Mouse (Mus musculus) midbrain, embryonic 12.5 days (tissue): ENCODE measurements around the gene Cdk15. TPM values are rescaled to one million over a fixed set of nuclear protein-coding genes. Genes with fewer than 3 reads are reported as not detected.

ENCODE experiments used
- ATAC-seq: fragments of 200-750 bp; cut with Nextera tagmentation; 2 replicates; pipeline ENCODE4 v1.8.0; 2017; ENCODE audit warnings: low read depth, moderate TSS enrichment, moderate library complexity; ENCODE audit not compliant: low FRiP score
- H3K27ac ChIP-seq: fragments of 300-500 bp; sonication (generic); replicated peaks from 2 replicates; pipeline ENCODE4 v1.5.1; 2016; ENCODE audit warnings: mild to moderate bottlenecking
- H3K27me3 ChIP-seq: fragments of 300-500 bp; sonication (generic); 2 replicates; pipeline ENCODE4 v1.6.1; 2016; ENCODE audit warnings: mild to moderate bottlenecking
- H3K36me3 ChIP-seq: fragments of 300-500 bp; sonication (generic); 2 replicates; pipeline ENCODE4 v1.6.1; 2016
- H3K4me1 ChIP-seq: fragments of 300-500 bp; sonication (generic); 2 replicates; pipeline ENCODE4 v1.6.1; 2016
- H3K4me2 ChIP-seq: fragments of 300-500 bp; sonication (generic); replicated peaks from 2 replicates; pipeline ENCODE4 v1.6.1; 2016; ENCODE audit warnings: mild to moderate bottlenecking, moderate library complexity
- H3K4me3 ChIP-seq: fragments of 300-500 bp; sonication (generic); 2 replicates; pipeline ENCODE4 v1.5.1; 2016; ENCODE audit warnings: mild to moderate bottlenecking
- H3K9ac ChIP-seq: fragments of 300-500 bp; sonication (generic); replicated peaks from 2 replicates; pipeline ENCODE4 v1.6.1; 2016; ENCODE audit warnings: mild to moderate bottlenecking, moderate library complexity
- H3K9me3 ChIP-seq: fragments of 300-500 bp; sonication (generic); 2 replicates; pipeline ENCODE4 v1.6.1; 2016; ENCODE audit warnings: mild to moderate bottlenecking
- WGBS: fragments of 180-500 bp; shearing (Covaris S2); methylation state at CpG from one replicate; pipeline ENCODE4 v1.1.7; 2016; 5-methylcytosine and 5-hydroxymethylcytosine counted together
- polyA plus RNA-seq: library from polyadenylated mRNA; unstranded; fragments of >200 nt; fragmentation: Nextera tagmentation; extraction: Ambion mirVana; gene quantifications from 2 replicates; pipeline ENCODE4 v1.2.1, GENCODE M21; 2016

Cdk15 gene
- polyA plus RNA-seq, 1 experiment from 2014 or later, result 0.28 TPM

DNA sequence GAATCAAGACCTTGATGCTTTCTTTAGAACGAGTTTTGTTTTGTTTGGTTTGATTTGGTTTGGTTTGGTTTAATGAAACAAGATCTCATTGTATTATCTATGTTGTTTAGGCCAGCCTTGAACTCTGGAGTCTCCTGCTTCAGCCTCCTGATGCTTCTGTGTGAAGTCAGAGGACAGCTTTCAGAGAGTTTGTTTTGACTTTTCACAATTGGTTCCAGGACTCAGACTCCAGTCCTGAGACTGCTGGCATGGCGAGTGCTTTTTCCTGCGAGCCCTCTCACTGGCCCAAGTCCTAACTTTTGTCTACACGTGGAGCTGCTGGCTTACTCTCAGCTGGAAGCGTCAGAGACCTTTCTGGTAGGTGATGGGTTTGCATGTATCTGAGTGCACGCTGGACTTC lies 128.9 kb downstream of the Cdk15 start:
- no peak for ATAC-seq
- 76% methylated on average over 6 of the region's 6 CpGs for WGBS

DNA sequence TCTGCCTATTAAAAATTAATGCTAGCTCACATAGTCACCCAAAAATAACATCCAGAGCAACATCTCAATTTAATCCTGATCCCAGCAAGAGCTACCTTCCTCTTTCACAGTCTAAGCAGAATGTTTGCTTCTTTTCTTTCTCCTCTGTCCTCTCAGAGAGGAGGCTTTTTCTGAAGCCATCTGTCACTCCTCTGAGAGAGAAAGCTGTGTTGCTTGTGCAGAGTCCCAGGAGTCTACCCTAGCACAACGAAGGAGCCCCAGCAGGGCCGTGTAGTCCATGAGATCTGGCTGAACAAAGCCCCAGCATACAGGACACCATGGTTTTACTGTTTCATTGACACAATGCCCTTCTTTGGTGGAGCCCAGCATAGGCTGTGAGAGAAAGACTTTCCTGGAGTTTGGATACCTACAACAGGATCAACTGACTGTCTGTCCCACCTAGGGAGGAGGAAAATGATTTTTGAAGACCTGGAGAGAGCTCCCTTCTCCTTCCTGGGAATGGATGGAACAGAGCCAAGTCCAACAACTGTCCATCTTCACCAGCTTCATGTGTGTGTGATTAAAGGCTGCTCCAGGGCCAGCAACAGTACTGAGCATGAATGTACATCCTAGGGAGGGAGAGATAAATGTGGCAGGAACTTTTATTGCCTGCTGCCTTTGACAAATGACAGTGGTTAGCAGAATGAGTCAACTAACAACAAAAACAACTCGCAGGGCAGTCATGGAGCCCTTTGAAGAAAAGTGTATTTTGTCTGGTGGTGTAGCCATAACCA lies 131.0 kb downstream of the Cdk15 start:
- no peak overlapping the region for H3K9ac ChIP-seq
- H3K9me3 ChIP-seq, result no peaks in the 10 kb centered on the region
- H3K4me1 ChIP-seq, result peaks cover 10% of the 10 kb centered on the region; the same call in 1 of the 2 replicates
- no peak for ATAC-seq
- 57% methylated on average over 3 of the region's 3 CpGs for WGBS
- H3K27ac ChIP-seq, result peak overlapping the region; percentile 11
- no peak overlapping the region for H3K4me3 ChIP-seq
- no peaks in the 10 kb centered on the region for H3K36me3 ChIP-seq
- H3K4me2 ChIP-seq, result no peak overlapping the region
- H3K27me3 ChIP-seq, result peaks cover 3% of the 10 kb centered on the region; the same call in 1 of the 2 replicates

More for the DNA sequence above, 128.9 kb downstream of the Cdk15 start:
- Histone ChIP-seq H3K27me3 (peaks cover 3% of the 10 kb centered on the region; the same call in 1 of the 2 replicates), H3K9ac (no peak overlapping the region), H3K27ac (no peak overlapping the region), H3K4me2 (no peak overlapping the region), H3K4me1 (0 out of 2 replicates have a peak, but pooled peaks cover 7% of the 10 kb centered on the region), H3K4me3 (no peak overlapping the region), H3K36me3 (no peaks in the 10 kb centered on the region), H3K9me3 (no peaks in the 10 kb centered on the region)

DNA sequence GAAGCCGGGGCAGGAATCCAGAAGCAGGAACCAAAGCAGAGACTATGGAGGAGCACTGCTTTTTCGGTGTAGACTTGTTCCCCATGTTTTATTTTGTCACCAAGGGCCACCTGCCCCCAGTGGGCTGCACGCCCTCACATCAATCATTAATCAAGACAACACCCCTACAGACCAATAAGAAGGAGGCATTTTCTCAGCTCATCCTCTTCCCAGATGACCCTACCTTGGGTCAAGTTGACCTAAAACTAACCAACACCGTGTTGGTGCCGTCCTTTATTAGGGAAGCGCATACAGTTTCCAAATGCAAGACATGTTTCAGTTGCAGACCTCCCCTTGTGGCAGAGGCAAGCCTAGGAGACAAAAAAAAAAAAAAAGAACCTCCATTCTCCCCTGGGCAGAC lies 132.5 kb downstream of the Cdk15 start:
- H3K27ac ChIP-seq, result no peak overlapping the region
- H3K9me3 ChIP-seq, result peaks cover 3% of the 10 kb centered on the region; the same call in 1 of the 2 replicates
- H3K27me3 ChIP-seq, result peaks cover 12% of the 10 kb centered on the region; the same call in 1 of the 2 replicates
- no peak for ATAC-seq
- H3K4me1 ChIP-seq, result peaks cover 10% of the 10 kb centered on the region; the same call in 1 of the 2 replicates
- H3K4me2 ChIP-seq, result no peak overlapping the region
- H3K4me3 ChIP-seq, result no peak overlapping the region
- WGBS, result 90% methylated on average over 6 of the region's 6 CpGs
- H3K9ac ChIP-seq, result no peak overlapping the region
- no peaks in the 10 kb centered on the region for H3K36me3 ChIP-seq

DNA sequence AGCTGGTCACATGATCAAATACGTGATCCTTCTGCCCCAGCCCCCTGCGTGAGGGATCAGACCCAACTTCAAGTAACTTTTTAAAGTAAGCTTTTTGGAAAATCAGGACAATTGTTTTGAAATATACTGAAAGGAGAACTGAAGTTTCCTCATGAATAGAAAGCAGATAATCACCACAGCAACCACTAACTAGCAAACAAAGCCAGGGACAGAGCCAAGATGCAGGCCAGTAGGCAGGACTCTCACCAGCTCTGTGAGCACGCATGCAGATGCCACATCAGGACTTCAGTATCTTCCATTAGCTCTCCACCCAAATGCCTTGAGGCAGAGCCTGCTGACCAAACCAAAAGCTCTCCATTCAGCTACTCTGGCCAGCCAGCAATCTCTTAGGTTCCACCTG lies 135.0 kb downstream of the Cdk15 start:
- Histone ChIP-seq H3K4me3 (no peak overlapping the region), H3K4me2 (no peak overlapping the region), H3K9me3 (peaks cover 3% of the 10 kb centered on the region; the same call in 1 of the 2 replicates), H3K4me1 (peaks cover 25% of the 10 kb centered on the region), H3K27me3 (peaks cover 16% of the 10 kb centered on the region; the same call in 1 of the 2 replicates), H3K27ac (no peak overlapping the region), H3K9ac (no peak overlapping the region), H3K36me3 (no peaks in the 10 kb centered on the region)
- no peak for ATAC-seq
- WGBS, result 58% methylated on average over 3 of the region's 3 CpGs

DNA sequence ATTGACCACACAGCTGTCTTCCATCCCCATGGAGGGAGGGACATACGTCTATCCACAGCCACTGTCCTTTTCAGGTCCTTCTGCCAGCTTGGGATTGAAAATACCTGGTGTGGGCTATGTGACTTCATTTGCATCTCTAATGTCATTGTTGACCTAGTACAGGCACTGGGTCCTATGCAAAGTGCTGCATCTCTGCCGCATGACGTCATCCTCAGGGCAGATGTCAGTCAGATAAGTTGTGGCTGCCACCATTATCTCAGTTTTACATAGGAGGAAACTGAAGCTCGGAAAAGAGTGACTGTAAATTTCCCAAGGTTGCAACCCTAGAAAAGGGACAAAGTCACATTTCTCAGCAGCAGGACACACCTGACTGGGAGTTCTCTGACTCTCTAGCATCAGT lies 137.4 kb downstream of the Cdk15 start:
- Histone ChIP-seq H3K27ac (no peak overlapping the region), H3K4me3 (no peak overlapping the region), H3K27me3 (0 out of 2 replicates have a peak, but pooled peaks cover 16% of the 10 kb centered on the region), H3K4me2 (no peak overlapping the region), H3K9me3 (peaks cover 3% of the 10 kb centered on the region; the same call in 1 of the 2 replicates), H3K36me3 (no peaks in the 10 kb centered on the region), H3K9ac (no peak overlapping the region), H3K4me1 (peaks cover 25% of the 10 kb centered on the region)
- WGBS, result 77% methylated on average over 4 of the region's 4 CpGs
- ATAC-seq, result no peak

DNA sequence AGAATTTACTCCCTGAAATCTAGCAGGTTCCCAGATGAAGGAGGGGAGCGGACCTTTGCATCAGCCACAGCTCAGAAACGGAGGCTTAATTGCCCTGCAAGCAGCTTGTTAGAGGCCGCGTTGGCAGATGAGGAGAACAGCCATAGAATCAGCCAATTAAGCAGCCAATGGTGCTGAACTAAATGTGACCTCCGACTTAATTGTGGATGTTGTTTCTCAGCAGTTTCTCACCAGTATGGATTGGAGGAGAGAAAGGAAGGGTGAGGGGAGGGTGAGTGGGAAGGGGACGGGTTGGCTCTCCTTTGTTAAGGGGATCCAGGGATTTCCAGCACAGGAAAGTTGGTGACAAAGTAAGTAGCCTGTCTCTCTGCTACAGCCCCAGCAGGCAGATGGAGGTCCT lies 137.9 kb downstream of the Cdk15 start:
- Histone ChIP-seq H3K9ac (no peak overlapping the region), H3K4me1 (peaks cover 25% of the 10 kb centered on the region)

DNA sequence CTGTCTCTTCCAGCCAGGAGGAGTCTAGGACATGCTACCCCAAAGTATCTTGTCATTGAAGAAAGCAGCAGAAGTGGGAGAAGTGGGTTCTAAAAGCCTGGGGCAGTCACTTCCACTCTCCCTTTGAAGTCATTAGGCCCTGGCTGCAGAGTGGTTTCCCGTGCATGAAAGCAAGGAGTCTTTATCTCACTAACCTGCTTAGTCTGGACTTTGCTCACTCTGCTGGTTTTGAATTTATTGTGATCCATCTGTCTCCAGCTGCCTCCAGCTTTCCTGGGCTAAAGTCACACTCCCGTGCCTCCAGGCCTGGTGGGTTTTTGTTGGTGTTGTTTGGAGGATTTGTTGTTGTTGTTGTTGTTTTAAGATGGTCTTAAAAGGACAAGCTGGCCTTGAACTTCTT lies 139.3 kb downstream of the Cdk15 start:
- H3K27ac ChIP-seq, result no peak overlapping the region
- no peak for ATAC-seq

More for the DNA sequence above, 137.9 kb downstream of the Cdk15 start:
- H3K27me3 ChIP-seq, result peaks cover 16% of the 10 kb centered on the region; the same call in 1 of the 2 replicates
- no peaks in the 10 kb centered on the region for H3K36me3 ChIP-seq
- no peak overlapping the region for H3K27ac ChIP-seq
- H3K4me3 ChIP-seq, result no peak overlapping the region
- 9% methylated on average over 6 of the region's 6 CpGs for WGBS
- ATAC-seq, result peak; percentile 36; the same call in 1 of the 2 replicates
- H3K9me3 ChIP-seq, result peaks cover 3% of the 10 kb centered on the region; the same call in 1 of the 2 replicates
- H3K4me2 ChIP-seq, result no peak overlapping the region

DNA sequence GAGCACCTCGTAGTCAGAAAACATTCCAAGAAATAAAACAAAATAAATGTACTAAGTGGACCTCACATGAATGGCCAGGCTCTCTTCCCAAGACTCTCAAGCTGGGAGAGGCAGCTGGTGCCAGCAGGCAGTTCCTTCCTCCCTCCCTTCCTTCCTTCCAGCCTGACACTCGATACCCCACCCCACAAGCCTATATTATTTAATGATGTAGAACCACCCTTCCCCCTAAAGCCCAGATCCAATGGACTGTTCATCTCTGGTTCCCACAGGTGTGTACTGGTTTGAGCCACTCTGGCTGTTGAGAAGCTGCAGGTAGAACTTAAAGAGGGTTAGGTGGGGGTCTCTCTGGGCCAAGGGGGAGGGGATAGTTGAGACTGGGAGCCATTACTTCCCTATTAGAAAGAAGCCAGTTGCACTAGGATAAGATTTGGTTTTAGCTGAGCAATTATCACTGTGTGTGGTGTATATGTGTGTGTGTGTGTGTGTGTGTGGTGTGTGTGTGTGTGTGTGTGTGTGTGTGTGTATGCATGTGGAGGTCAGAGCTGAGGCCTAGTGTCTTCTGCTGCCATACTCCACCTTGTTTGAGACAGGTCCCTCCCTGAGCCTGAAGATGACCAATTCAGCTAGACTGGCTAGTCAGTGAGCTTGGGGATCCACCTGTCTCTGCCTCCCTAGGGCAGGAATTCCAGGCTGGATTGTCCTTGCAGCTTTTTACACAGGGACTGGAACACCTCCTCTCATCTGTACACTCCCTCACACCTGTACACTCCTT lies 143.0 kb downstream of the Cdk15 start:
- Histone ChIP-seq H3K9me3 (no peaks in the 10 kb centered on the region), H3K4me2 (no peak overlapping the region), H3K36me3 (no peaks in the 10 kb centered on the region), H3K27me3 (peaks cover 8% of the 10 kb centered on the region; the same call in 1 of the 2 replicates), H3K4me1 (peaks cover 16% of the 10 kb centered on the region), H3K9ac (no peak overlapping the region), H3K4me3 (no peak overlapping the region), H3K27ac (no peak overlapping the region)
- no peak for ATAC-seq
- WGBS, result 48% methylated on average over 2 of the region's 2 CpGs

More for the DNA sequence above, 139.3 kb downstream of the Cdk15 start:
- Histone ChIP-seq H3K9ac (no peak overlapping the region), H3K4me1 (peaks cover 25% of the 10 kb centered on the region), H3K9me3 (peaks cover 3% of the 10 kb centered on the region; the same call in 1 of the 2 replicates), H3K27me3 (peaks cover 16% of the 10 kb centered on the region; the same call in 1 of the 2 replicates), H3K36me3 (no peaks in the 10 kb centered on the region), H3K4me3 (no peak overlapping the region), H3K4me2 (no peak overlapping the region)
- 22% methylated on average over 2 of the region's 2 CpGs for WGBS

DNA sequence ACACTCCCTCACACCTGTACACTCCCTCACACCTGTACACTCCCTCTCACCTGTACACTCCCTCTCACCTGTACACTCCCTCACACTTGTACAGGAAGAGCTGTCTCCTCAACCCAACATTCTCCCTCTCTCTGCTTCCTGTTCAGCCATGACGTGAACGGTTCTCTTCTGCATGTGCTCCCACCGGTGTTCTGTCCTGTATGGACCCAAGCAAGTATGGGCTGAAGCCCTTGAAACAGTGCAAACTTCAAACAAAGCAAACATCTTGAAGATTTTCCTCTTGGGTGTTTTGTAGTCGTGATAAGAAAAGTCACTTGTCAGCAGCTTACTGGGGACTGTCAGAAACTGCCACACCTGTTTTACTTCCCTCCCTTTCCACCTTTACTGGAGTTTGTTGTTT lies 144.5 kb downstream of the Cdk15 start:
- H3K27me3 ChIP-seq, result no peaks in the 10 kb centered on the region; the same call in 1 of the 2 replicates
- no peaks in the 10 kb centered on the region for H3K36me3 ChIP-seq
- 82% methylated on average over 4 of the region's 4 CpGs for WGBS
- no peak for ATAC-seq
- no peak overlapping the region for H3K9ac ChIP-seq
- H3K4me1 ChIP-seq, result peaks cover 7% of the 10 kb centered on the region; the same call in 1 of the 2 replicates
- no peak overlapping the region for H3K27ac ChIP-seq
- H3K4me3 ChIP-seq, result no peak overlapping the region
- no peak overlapping the region for H3K4me2 ChIP-seq
- H3K9me3 ChIP-seq, result no peaks in the 10 kb centered on the region

Other genes with a start within 250 kb of the Cdk15 start
- not detected in 2 replicates for gene C2cd6, start 162.0 kb upstream of the Cdk15 start, polyA plus RNA-seq
- 44.2 and 44.4 TPM in 2 replicates for gene Tmem237, start 136.5 kb upstream of the Cdk15 start, polyA plus RNA-seq
- gene Mpp4, start 93.5 kb upstream of the Cdk15 start, polyA plus RNA-seq, result 0.26 and 0.50 TPM in 2 replicates
- gene Als2, start 19.7 kb upstream of the Cdk15 start, polyA plus RNA-seq, result 22.5 and 23.0 TPM in 2 replicates
- 6.3 and 8.7 TPM in 2 replicates for gene Fzd7, start 225.5 kb downstream of the Cdk15 start, polyA plus RNA-seq